Mouse (Mus musculus): ENCODE data around the gene Cdpf1. TPM values are rescaled to one million over a fixed set of nuclear protein-coding genes. Genes with fewer than 3 reads are reported as not detected.
"Not testable (repeated sequence)": the region's sequence is repeated elsewhere in the genome, so short reads cannot be mapped to it uniquely, and the experiment has no call there.

The Cdpf1 gene
- polyA plus RNA-seq, 1 experiment from 2014 or later, result 22.0 TPM

DNA sequence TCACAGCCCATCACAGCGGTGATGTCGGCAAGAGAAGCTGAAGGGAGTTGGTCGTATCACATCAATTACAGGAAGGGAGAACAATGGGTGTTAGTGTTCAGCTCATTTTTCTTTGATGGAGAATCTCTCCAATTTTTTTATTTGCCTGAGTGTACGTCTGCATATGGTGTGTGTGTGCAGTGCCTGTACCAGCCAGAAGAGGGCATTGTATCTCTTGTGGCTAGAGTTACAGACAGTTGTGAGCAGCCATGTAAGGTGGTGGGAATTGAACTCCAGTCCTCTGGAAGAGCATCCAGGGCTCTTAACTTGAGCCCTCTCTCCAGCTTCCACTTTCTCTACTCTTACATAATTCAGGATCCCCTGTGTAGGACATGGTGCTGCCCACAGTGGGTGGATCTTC lies 28.4 kb downstream of the Cdpf1 start:
- Histone ChIP-seq H3K9me3 (ENCODE audit: control insufficient read depth, low read length) (no peaks in the 10 kb centered on the region), H3K4me2 (replicated peaks; ENCODE audit: low read depth, low read length) (no peak overlapping the region), H3K4me1 (replicated peaks; ENCODE audit: control insufficient read depth, insufficient read depth, low read length) (no peaks in the 10 kb centered on the region), H3K27me3 (ENCODE audit: control insufficient read depth, insufficient read depth, low read length) (no peaks in the 10 kb centered on the region), H3K4me3 (ENCODE audit: low read depth, low read length) (no peak overlapping the region), H3K9ac (ENCODE audit: low read depth, low read length) (no peak overlapping the region), H3K36me3 (ENCODE audit: control insufficient read depth, insufficient read depth, low read length) (no peaks in the 10 kb centered on the region), H3K27ac (ENCODE audit: low read depth, low read length) (no peak overlapping the region)
- 89% methylated on average over 4 of the region's 4 CpGs for WGBS
- ATAC-seq (ENCODE audit: low FRiP score), result no peak
- DNase-seq (ENCODE audit: low spot score), result no peak

DNA sequence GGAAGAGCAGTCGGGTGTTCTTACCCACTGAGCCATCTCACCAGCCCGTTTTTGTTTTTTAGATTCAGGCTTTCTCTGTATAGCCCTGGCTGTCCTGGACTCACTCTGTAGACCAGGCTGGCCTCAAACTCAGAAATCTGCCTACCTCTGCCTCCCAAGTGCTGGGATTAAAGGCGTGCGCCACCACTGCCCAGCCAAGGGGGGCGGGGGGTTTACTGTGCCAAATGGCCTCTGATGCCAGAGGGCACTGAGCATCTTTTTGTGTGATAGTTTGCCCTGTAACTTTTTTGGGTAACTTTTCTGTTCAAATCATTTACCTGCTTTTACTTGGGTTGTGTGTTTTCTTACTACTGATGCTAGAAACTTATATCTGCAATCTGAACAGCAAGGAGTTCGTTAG lies 32.6 kb downstream of the Cdpf1 start:
- not testable (repeated sequence) for DNase-seq (ENCODE audit: low spot score); H3K36me3 ChIP-seq (ENCODE audit: control insufficient read depth, insufficient read depth, low read length); H3K9me3 ChIP-seq (ENCODE audit: control insufficient read depth, low read length); H3K4me2 ChIP-seq (replicated peaks; ENCODE audit: low read depth, low read length); H3K27ac ChIP-seq (ENCODE audit: low read depth, low read length); H3K4me3 ChIP-seq (ENCODE audit: low read depth, low read length); H3K9ac ChIP-seq (ENCODE audit: low read depth, low read length); H3K27me3 ChIP-seq (ENCODE audit: control insufficient read depth, insufficient read depth, low read length); H3K4me1 ChIP-seq (replicated peaks; ENCODE audit: control insufficient read depth, insufficient read depth, low read length); ATAC-seq (ENCODE audit: low FRiP score)
- 94% methylated on average over 6 of the region's 6 CpGs for WGBS

DNA sequence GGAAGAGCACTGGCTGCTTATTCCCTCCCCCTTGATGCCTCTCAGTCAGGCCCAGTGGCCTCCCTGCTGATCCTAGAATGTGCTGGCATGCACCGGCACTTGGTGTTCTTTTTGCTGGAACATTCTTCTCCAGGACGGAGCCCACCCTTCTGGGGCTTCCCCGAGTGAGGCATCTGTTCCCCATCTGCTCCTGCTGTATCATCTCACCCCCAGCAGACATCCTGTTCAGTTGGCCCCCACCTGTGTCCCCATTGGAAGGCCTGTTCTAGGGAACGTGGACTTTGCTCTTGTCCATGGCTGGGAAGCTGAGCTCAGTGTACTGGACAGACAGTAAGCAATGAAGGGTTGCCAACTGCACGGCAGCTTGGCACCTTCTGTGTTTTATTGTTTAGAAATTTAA lies 34.7 kb downstream of the Cdpf1 start:
- no peak overlapping the region for H3K9ac ChIP-seq (ENCODE audit: low read depth, low read length)
- WGBS, result 77% methylated on average over 5 of the region's 5 CpGs
- H3K4me1 ChIP-seq (replicated peaks; ENCODE audit: control insufficient read depth, insufficient read depth, low read length), result no peaks in the 10 kb centered on the region
- H3K4me2 ChIP-seq (replicated peaks; ENCODE audit: low read depth, low read length), result no peak overlapping the region
- H3K36me3 ChIP-seq (ENCODE audit: control insufficient read depth, insufficient read depth, low read length), result no peaks in the 10 kb centered on the region
- no peaks in the 10 kb centered on the region for H3K27me3 ChIP-seq (ENCODE audit: control insufficient read depth, insufficient read depth, low read length)
- no peak overlapping the region for H3K4me3 ChIP-seq (ENCODE audit: low read depth, low read length)
- no peak overlapping the region for H3K27ac ChIP-seq (ENCODE audit: low read depth, low read length)
- no peaks in the 10 kb centered on the region for H3K9me3 ChIP-seq (ENCODE audit: control insufficient read depth, low read length)
- DNase-seq (ENCODE audit: low spot score) (no peak), ATAC-seq (ENCODE audit: low FRiP score) (no peak)

DNA sequence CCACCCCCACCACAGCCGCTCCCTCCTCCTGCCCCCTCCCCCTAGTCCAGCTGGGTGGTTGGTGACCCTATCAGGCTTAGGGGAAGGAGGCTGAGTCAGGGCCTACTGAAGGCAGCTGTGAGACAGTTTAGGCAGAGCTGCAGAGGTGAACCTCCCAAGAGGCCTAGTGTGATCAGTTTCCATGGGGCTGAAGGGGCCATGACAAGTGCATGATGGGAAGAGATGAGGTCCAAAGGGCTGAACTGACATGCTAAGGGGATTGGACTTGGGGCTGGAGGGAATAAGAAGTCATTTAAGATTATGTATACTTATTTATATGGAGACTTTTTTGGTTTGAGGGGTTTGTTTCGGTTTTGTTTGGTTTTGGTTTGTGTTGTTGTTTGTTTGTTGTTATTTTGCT lies 35.3 kb downstream of the Cdpf1 start:
- Histone ChIP-seq H3K9me3 (ENCODE audit: control insufficient read depth, low read length) (no peaks in the 10 kb centered on the region), H3K4me1 (replicated peaks; ENCODE audit: control insufficient read depth, insufficient read depth, low read length) (no peaks in the 10 kb centered on the region), H3K9ac (ENCODE audit: low read depth, low read length) (no peak overlapping the region), H3K4me2 (replicated peaks; ENCODE audit: low read depth, low read length) (no peak overlapping the region), H3K36me3 (ENCODE audit: control insufficient read depth, insufficient read depth, low read length) (no peaks in the 10 kb centered on the region), H3K27ac (ENCODE audit: low read depth, low read length) (no peak overlapping the region), H3K27me3 (ENCODE audit: control insufficient read depth, insufficient read depth, low read length) (no peaks in the 10 kb centered on the region), H3K4me3 (ENCODE audit: low read depth, low read length) (no peak overlapping the region)
- 72% methylated on average over 2 of the region's 2 CpGs for WGBS
- no peak for ATAC-seq (ENCODE audit: low FRiP score)
- DNase-seq (ENCODE audit: low spot score), result no peak

DNA sequence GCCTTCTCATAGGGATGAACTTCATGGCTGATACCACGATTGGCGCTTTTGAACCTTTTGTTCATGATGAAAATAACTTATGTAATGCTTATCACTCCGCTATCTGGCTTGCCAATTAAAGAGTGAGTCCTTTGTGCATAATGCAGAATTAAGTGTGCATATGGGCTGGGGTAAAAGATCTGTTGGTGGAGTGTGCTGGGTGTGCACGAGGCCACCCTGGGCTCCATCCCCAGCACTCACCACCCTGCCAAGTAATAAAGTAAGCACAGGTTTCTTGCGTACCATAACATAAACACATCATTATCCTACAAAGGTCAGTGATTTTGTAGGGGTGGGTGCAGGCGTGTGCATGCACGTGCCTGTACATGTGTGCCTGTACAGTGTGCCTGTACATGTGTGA lies 36.5 kb downstream of the Cdpf1 start:
- H3K27ac ChIP-seq (ENCODE audit: low read depth, low read length), result no peak overlapping the region
- no peak overlapping the region for H3K4me2 ChIP-seq (replicated peaks; ENCODE audit: low read depth, low read length)
- ATAC-seq (ENCODE audit: low FRiP score) (no peak), DNase-seq (ENCODE audit: low spot score) (no peak)
- no peaks in the 10 kb centered on the region for H3K36me3 ChIP-seq (ENCODE audit: control insufficient read depth, insufficient read depth, low read length)
- H3K9ac ChIP-seq (ENCODE audit: low read depth, low read length), result no peak overlapping the region
- H3K4me1 ChIP-seq (replicated peaks; ENCODE audit: control insufficient read depth, insufficient read depth, low read length), result no peaks in the 10 kb centered on the region
- 92% methylated on average over 7 of the region's 7 CpGs for WGBS
- H3K27me3 ChIP-seq (ENCODE audit: control insufficient read depth, insufficient read depth, low read length), result no peaks in the 10 kb centered on the region
- H3K4me3 ChIP-seq (ENCODE audit: low read depth, low read length), result no peak overlapping the region
- H3K9me3 ChIP-seq (ENCODE audit: control insufficient read depth, low read length), result no peaks in the 10 kb centered on the region

DNA sequence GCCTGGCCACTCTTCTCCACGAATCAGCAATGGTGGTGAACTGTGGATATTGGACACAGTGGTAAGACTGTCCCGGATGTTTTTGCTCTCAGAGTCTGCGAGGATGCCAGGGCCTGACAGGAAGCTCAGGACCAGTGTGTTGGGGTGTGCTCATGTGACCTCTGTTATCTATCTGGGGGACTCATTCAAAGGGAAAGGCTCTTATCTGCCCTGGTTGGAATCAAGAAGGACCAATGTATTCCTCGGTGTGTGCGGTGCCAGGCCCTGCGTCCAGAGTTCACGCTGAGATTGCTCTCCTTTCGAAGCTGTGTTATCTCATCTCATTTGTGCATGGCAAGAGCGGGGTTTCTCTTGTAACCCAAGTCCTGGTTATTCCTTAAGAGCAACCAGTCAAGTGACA lies 37.1 kb downstream of the Cdpf1 start:
- H3K4me2 ChIP-seq (replicated peaks; ENCODE audit: low read depth, low read length), result no peak overlapping the region
- no peak overlapping the region for H3K4me3 ChIP-seq (ENCODE audit: low read depth, low read length)
- DNase-seq (ENCODE audit: low spot score) (no peak), ATAC-seq (ENCODE audit: low FRiP score) (no peak)
- H3K27ac ChIP-seq (ENCODE audit: low read depth, low read length), result no peak overlapping the region
- no peak overlapping the region for H3K9ac ChIP-seq (ENCODE audit: low read depth, low read length)
- no peaks in the 10 kb centered on the region for H3K9me3 ChIP-seq (ENCODE audit: control insufficient read depth, low read length)
- H3K36me3 ChIP-seq (ENCODE audit: control insufficient read depth, insufficient read depth, low read length), result no peaks in the 10 kb centered on the region
- H3K27me3 ChIP-seq (ENCODE audit: control insufficient read depth, insufficient read depth, low read length), result no peaks in the 10 kb centered on the region
- H3K4me1 ChIP-seq (replicated peaks; ENCODE audit: control insufficient read depth, insufficient read depth, low read length), result no peaks in the 10 kb centered on the region
- 89% methylated on average over 9 of the region's 9 CpGs for WGBS

DNA sequence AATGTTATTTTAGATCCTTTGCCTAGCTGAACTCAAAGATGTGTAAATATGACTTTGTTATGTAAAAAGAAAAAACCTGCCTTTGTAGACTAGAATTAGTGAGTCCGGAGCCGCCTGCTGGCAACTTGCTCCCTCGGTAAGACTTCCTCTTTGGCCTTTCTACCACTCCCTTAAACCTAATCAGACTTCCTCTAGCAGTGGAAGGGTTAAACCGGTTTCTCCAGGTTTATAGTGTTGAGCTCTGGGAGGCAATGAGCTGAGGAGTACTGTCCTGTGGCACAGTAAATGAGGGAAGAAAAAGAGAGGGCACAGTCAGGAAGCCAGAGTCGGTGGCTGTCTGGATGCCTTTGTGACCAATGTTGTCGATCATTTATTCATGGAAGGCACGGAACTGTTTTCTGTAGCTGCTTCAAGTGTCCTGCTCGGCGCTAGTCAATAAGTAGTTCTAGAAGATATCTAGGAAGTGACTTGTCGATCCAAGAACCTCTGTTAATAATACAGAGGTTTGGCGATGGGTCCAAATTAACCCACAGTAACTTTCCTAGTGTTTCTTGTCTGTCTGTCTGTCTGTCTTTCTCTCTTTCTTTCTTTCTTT lies 39.3 kb downstream of the Cdpf1 start:
- Histone ChIP-seq H3K9me3 (ENCODE audit: control insufficient read depth, low read length) (no peaks in the 10 kb centered on the region), H3K4me1 (replicated peaks; ENCODE audit: control insufficient read depth, insufficient read depth, low read length) (no peaks in the 10 kb centered on the region), H3K27ac (ENCODE audit: low read depth, low read length) (no peak overlapping the region), H3K9ac (ENCODE audit: low read depth, low read length) (no peak overlapping the region), H3K4me3 (ENCODE audit: low read depth, low read length) (no peak overlapping the region), H3K4me2 (replicated peaks; ENCODE audit: low read depth, low read length) (no peak overlapping the region), H3K36me3 (ENCODE audit: control insufficient read depth, insufficient read depth, low read length) (no peaks in the 10 kb centered on the region), H3K27me3 (ENCODE audit: control insufficient read depth, insufficient read depth, low read length) (no peaks in the 10 kb centered on the region)
- WGBS, result 84% methylated on average over 11 of the region's 11 CpGs
- DNase-seq (ENCODE audit: low spot score) (no peak), ATAC-seq (ENCODE audit: low FRiP score) (no peak)

DNA sequence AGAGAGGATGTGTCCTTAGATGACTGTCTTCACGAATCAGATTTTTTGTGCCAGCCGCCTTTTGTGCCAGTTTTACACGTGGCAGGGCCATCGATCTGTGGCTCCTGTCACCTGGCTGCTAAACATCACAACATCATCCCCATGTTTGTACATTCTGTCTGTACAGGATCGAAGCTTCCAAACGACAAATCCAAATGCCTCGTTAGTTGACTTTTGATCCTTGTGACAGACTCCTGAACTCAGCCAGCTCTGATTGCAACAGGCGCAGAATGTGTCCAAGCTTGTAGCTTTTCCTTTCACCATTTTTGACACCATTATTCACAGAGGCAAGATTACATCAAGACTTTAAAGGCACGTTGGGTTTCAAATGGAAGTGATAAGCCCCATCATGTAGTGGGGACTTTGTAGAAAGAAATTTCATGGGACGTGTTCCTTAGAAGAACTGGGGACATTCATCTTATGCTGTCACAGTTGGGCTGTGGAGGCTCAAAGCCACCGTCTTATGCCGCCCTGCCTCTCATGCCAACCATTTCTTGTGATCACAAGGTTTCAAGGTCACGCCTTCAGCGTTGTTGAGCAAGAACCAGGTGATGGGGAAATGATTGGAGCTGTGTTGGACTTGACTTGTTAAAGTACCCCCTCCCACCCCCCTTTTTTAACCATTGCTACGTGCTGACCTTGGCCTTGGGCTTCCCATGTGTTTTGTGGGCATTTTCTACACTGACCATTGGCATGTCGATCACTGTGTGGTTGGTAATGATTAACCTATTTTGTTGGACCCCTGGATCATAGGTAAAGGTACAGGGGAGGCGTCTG lies 40.0 kb downstream of the Cdpf1 start:
- no peak overlapping the region for H3K4me2 ChIP-seq (replicated peaks; ENCODE audit: low read depth, low read length)
- H3K36me3 ChIP-seq (ENCODE audit: control insufficient read depth, insufficient read depth, low read length), result no peaks in the 10 kb centered on the region
- H3K4me1 ChIP-seq (replicated peaks; ENCODE audit: control insufficient read depth, insufficient read depth, low read length), result no peaks in the 10 kb centered on the region
- no peak for ATAC-seq (ENCODE audit: low FRiP score)
- H3K27me3 ChIP-seq (ENCODE audit: control insufficient read depth, insufficient read depth, low read length), result no peaks in the 10 kb centered on the region
- H3K9me3 ChIP-seq (ENCODE audit: control insufficient read depth, low read length), result no peaks in the 10 kb centered on the region
- DNase-seq (ENCODE audit: low spot score), result no peak
- H3K9ac ChIP-seq (ENCODE audit: low read depth, low read length), result no peak overlapping the region
- WGBS, result 88% methylated on average over 17 of the region's 17 CpGs
- no peak overlapping the region for H3K4me3 ChIP-seq (ENCODE audit: low read depth, low read length)
- no peak overlapping the region for H3K27ac ChIP-seq (ENCODE audit: low read depth, low read length)

DNA sequence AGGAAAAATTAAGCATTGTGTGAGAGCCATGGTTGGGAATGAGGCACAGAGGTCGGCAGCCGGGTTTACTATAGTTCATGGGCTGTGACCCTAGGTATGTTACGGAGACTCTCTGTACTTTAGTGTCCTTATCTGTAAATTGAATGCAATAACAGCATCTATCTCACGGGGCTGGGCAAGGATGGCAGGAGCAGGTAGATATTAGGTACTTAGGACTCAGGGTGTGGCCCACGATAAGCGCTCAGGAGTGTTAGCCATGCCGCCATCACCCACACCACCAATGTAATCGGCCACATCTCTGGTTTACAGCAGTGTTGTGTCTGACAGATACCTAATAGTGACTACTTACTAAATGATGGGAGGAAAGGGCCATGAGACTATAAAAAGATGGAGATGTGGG lies 42.5 kb downstream of the Cdpf1 start:
- H3K9me3 ChIP-seq (ENCODE audit: control insufficient read depth, low read length), result no peaks in the 10 kb centered on the region
- no peak overlapping the region for H3K4me2 ChIP-seq (replicated peaks; ENCODE audit: low read depth, low read length)
- H3K4me1 ChIP-seq (replicated peaks; ENCODE audit: control insufficient read depth, insufficient read depth, low read length), result no peaks in the 10 kb centered on the region
- H3K9ac ChIP-seq (ENCODE audit: low read depth, low read length), result no peak overlapping the region
- no peaks in the 10 kb centered on the region for H3K27me3 ChIP-seq (ENCODE audit: control insufficient read depth, insufficient read depth, low read length)
- DNase-seq (ENCODE audit: low spot score), result no peak
- no peak overlapping the region for H3K27ac ChIP-seq (ENCODE audit: low read depth, low read length)
- no peak overlapping the region for H3K4me3 ChIP-seq (ENCODE audit: low read depth, low read length)
- WGBS, result 95% methylated on average over 8 of the region's 8 CpGs
- no peak for ATAC-seq (ENCODE audit: low FRiP score)
- no peaks in the 10 kb centered on the region for H3K36me3 ChIP-seq (ENCODE audit: control insufficient read depth, insufficient read depth, low read length)
